Mouse (Mus musculus) forebrain, embryonic 16.5 days (tissue): ENCODE data around the gene Stam2. TPM values are rescaled to one million over a fixed set of nuclear protein-coding genes. Genes with fewer than 3 reads are reported as not detected.
A peak's percentile ranks its signal among the peaks of the same experiment; 100 is the strongest.

Experiments used
- ATAC-seq: fragments of 200-750 bp; cut with Nextera tagmentation; 2 replicates; pipeline ENCODE4 v1.8.0; 2017; ENCODE audit warnings: mild to moderate bottlenecking, moderate library complexity
- H3K27ac ChIP-seq: fragments of 300-500 bp; sonication (generic); 2 replicates; pipeline ENCODE4 v1.5.1; 2014; ENCODE audit warnings: low read length, control low read depth
- H3K27me3 ChIP-seq: fragments of 300-500 bp; sonication (generic); replicated peaks from 2 replicates; pipeline ENCODE4 v1.6.1; 2014; ENCODE audit warnings: low read length; ENCODE audit not compliant: control insufficient read depth, insufficient read depth
- H3K36me3 ChIP-seq: fragments of 300-500 bp; sonication (generic); 2 replicates; pipeline ENCODE4 v1.6.1; 2014; ENCODE audit not compliant: control insufficient read depth, insufficient read depth
- H3K4me1 ChIP-seq: fragments of 300-500 bp; sonication (generic); replicated peaks from 2 replicates; pipeline ENCODE4 v1.6.1; 2014; ENCODE audit warnings: low read length; ENCODE audit not compliant: control insufficient read depth, insufficient read depth
- H3K4me2 ChIP-seq: fragments of 300-500 bp; sonication (generic); 2 replicates; pipeline ENCODE4 v1.6.1; 2014; ENCODE audit warnings: mild to moderate bottlenecking, low read length, control low read depth
- H3K4me3 ChIP-seq: fragments of 300-500 bp; sonication (generic); replicated peaks from 2 replicates; pipeline ENCODE4 v1.5.1; 2014; ENCODE audit warnings: mild to moderate bottlenecking, low read length, control low read depth
- H3K9ac ChIP-seq: fragments of 300-500 bp; sonication (generic); replicated peaks from 2 replicates; pipeline ENCODE4 v1.6.1; 2014; ENCODE audit warnings: low read depth, low read length, control low read depth
- H3K9me3 ChIP-seq: fragments of 300-500 bp; sonication (generic); 2 replicates; pipeline ENCODE4 v1.6.1; 2016; ENCODE audit warnings: low read length; ENCODE audit not compliant: control insufficient read depth
- WGBS: fragments of 180-500 bp; shearing (Covaris S2); extraction: QIAGEN DNeasy Blood & Tissue Kit; methylation state at CpG from one replicate; pipeline ENCODE4 v1.1.7; 2014; 5-methylcytosine and 5-hydroxymethylcytosine counted together
- polyA plus RNA-seq: library from polyadenylated mRNA; unstranded; fragments of >200 nt; fragmentation: Nextera tagmentation; extraction: Ambion mirVana; gene quantifications from 2 replicates; pipeline ENCODE4 v1.2.1, GENCODE M21; 2015

Stam2 gene
- polyA plus RNA-seq, 1 experiment from 2014 or later = 49.8 TPM

- Histone ChIP-seq H3K36me3 (0 out of 2 replicates have a peak, but pooled peaks cover 3% of the 10 kb centered on the region), H3K4me3 (no peak overlapping the region), H3K27me3 (no peaks in the 10 kb centered on the region), H3K4me2 (no peak overlapping the region), H3K4me1 (peaks cover 15% of the 10 kb centered on the region), H3K27ac (no peak overlapping the region), H3K9me3 (no peaks in the 10 kb centered on the region), H3K9ac (no peak overlapping the region)
- 95% methylated on average over 7 of the region's 7 CpGs for WGBS
- ATAC-seq = no peak
Observed at GRCm38 (mm10) chr2:52733659-52734058, 8.4 kb downstream of the Stam2 start.

GRCm38 (mm10) chr2:52732611-52733010 is 9.5 kb downstream of the Stam2 start:
- no peak overlapping the region for H3K27ac ChIP-seq
- ATAC-seq = no peak
- 91% methylated on average over 7 of the region's 7 CpGs for WGBS

GRCm38 (mm10) chr2:52732001-52732400 is 10.1 kb downstream of the Stam2 start:
- Histone ChIP-seq H3K36me3 (0 out of 2 replicates have a peak, but pooled peaks cover 3% of the 10 kb centered on the region), H3K9ac (no peak overlapping the region), H3K27ac (peak overlapping the region; percentile 91), H3K4me1 (peaks cover 15% of the 10 kb centered on the region), H3K4me3 (no peak overlapping the region), H3K9me3 (no peaks in the 10 kb centered on the region), H3K4me2 (no peak overlapping the region), H3K27me3 (no peaks in the 10 kb centered on the region)
- ATAC-seq = no peak
- WGBS = 81% methylated on average over 5 of the region's 5 CpGs

More at GRCm38 (mm10) chr2:52732611-52733010, 9.5 kb downstream of the Stam2 start:
- Histone ChIP-seq H3K4me1 (peaks cover 15% of the 10 kb centered on the region), H3K27me3 (no peaks in the 10 kb centered on the region), H3K9me3 (no peaks in the 10 kb centered on the region), H3K36me3 (0 out of 2 replicates have a peak, but pooled peaks cover 3% of the 10 kb centered on the region), H3K4me2 (no peak overlapping the region), H3K9ac (no peak overlapping the region), H3K4me3 (no peak overlapping the region)

GRCm38 (mm10) chr2:52730891-52731290 is 11.2 kb downstream of the Stam2 start:
- H3K36me3 ChIP-seq = 0 out of 2 replicates have a peak, but pooled peaks cover 3% of the 10 kb centered on the region
- peaks cover 15% of the 10 kb centered on the region for H3K4me1 ChIP-seq
- no peak overlapping the region for H3K4me2 ChIP-seq
- WGBS = 68% methylated on average over 6 of the region's 6 CpGs
- ATAC-seq = peak; percentile 81
- no peaks in the 10 kb centered on the region for H3K9me3 ChIP-seq
- no peaks in the 10 kb centered on the region for H3K27me3 ChIP-seq
- no peak overlapping the region for H3K9ac ChIP-seq
- H3K4me3 ChIP-seq = no peak overlapping the region
- H3K27ac ChIP-seq = peak overlapping the region; percentile 91

GRCm38 (mm10) chr2:52720231-52721025 is 21.7 kb downstream of the Stam2 start:
- ATAC-seq = peak; percentile 78
- no peak overlapping the region for H3K9ac ChIP-seq
- peak overlapping the region; percentile 34 for H3K4me2 ChIP-seq
- no peaks in the 10 kb centered on the region for H3K36me3 ChIP-seq
- 6% methylated on average over 13 of the region's 13 CpGs for whole genome bisulfite sequencing
- no peak overlapping the region for H3K4me3 ChIP-seq
- H3K4me1 ChIP-seq = peaks cover 12% of the 10 kb centered on the region
- no peaks in the 10 kb centered on the region for H3K9me3 ChIP-seq
- peak overlapping the region; percentile 70 for H3K27ac ChIP-seq
- H3K27me3 ChIP-seq = no peaks in the 10 kb centered on the region

- H3K9ac ChIP-seq = no peak overlapping the region
- H3K4me1 ChIP-seq = peaks cover 12% of the 10 kb centered on the region
- ATAC-seq = no peak
- no peaks in the 10 kb centered on the region for H3K27me3 ChIP-seq
- no peak overlapping the region for H3K27ac ChIP-seq
- H3K9me3 ChIP-seq = no peaks in the 10 kb centered on the region
- H3K36me3 ChIP-seq = peaks cover 10% of the 10 kb centered on the region
- H3K4me3 ChIP-seq = no peak overlapping the region
- H3K4me2 ChIP-seq = no peak overlapping the region
- WGBS = 88% methylated on average over 5 of the region's 5 CpGs
Observed at GRCm38 (mm10) chr2:52717076-52717475, 25.0 kb downstream of the Stam2 start.

GRCm38 (mm10) chr2:52715538-52715937 is 26.5 kb downstream of the Stam2 start:
- H3K27me3 ChIP-seq = no peaks in the 10 kb centered on the region
- no peak overlapping the region for H3K9ac ChIP-seq
- peaks cover 10% of the 10 kb centered on the region for H3K36me3 ChIP-seq
- 28% methylated on average over 6 of the region's 6 CpGs for WGBS
- peaks cover 10% of the 10 kb centered on the region for H3K4me1 ChIP-seq
- no peak overlapping the region for H3K4me2 ChIP-seq
- peak overlapping the region; percentile 63 for H3K27ac ChIP-seq
- no peak overlapping the region for H3K4me3 ChIP-seq
- no peaks in the 10 kb centered on the region for H3K9me3 ChIP-seq
- ATAC-seq = peak; percentile 37; the same call in 1 of the 2 replicates

- Histone ChIP-seq H3K27ac (no peak overlapping the region), H3K36me3 (peaks cover 10% of the 10 kb centered on the region), H3K4me2 (no peak overlapping the region), H3K9ac (no peak overlapping the region), H3K9me3 (no peaks in the 10 kb centered on the region), H3K4me3 (no peak overlapping the region), H3K4me1 (peaks cover 5% of the 10 kb centered on the region; the same call in 1 of the 2 replicates), H3K27me3 (no peaks in the 10 kb centered on the region)
- WGBS = 93% methylated on average over 4 of the region's 4 CpGs
- ATAC-seq = no peak
Observed at GRCm38 (mm10) chr2:52714111-52714510, 28.0 kb downstream of the Stam2 start.

- Histone ChIP-seq H3K4me1 (0 out of 2 replicates have a peak, but pooled peaks cover 2% of the 10 kb centered on the region), H3K9ac (no peak overlapping the region), H3K36me3 (peaks cover 20% of the 10 kb centered on the region), H3K27ac (no peak overlapping the region), H3K9me3 (no peaks in the 10 kb centered on the region), H3K27me3 (no peaks in the 10 kb centered on the region), H3K4me3 (no peak overlapping the region), H3K4me2 (no peak overlapping the region)
- WGBS = 93% methylated on average over 2 of the region's 2 CpGs
- ATAC-seq = no peak
Observed at GRCm38 (mm10) chr2:52710804-52711203, 31.3 kb downstream of the Stam2 start.
